Mouse (Mus musculus) liver, postnatal 0 days (tissue): ENCODE results near the gene Fer1l4. TPM values are rescaled to one million over a fixed set of nuclear protein-coding genes. Genes with fewer than 3 reads are reported as not detected.

Experiments
- ATAC-seq: fragments of 200-750 bp; cut with Nextera tagmentation; 2 replicates; pipeline ENCODE4 v1.8.0; 2017; ENCODE audit warnings: mild to moderate bottlenecking, moderate library complexity
- DNase-seq: peaks from one replicate; pipeline ENCODE4 v3.0.0-alpha.2; 2016
- H3K27ac ChIP-seq: fragments of 300-500 bp; sonication (generic); 2 replicates; pipeline ENCODE4 v1.5.1; 2014; ENCODE audit warnings: antibody characterized with exemption, moderate library complexity, mild to moderate bottlenecking, low read depth
- H3K27me3 ChIP-seq: fragments of 300-500 bp; sonication (generic); 2 replicates; pipeline ENCODE4 v1.6.1; 2014; ENCODE audit warnings: low read length, control low read depth, mixed read lengths; ENCODE audit not compliant: insufficient read depth
- H3K36me3 ChIP-seq: fragments of 300-500 bp; sonication (generic); replicated peaks from 2 replicates; pipeline ENCODE4 v1.6.1; 2014; ENCODE audit warnings: mild to moderate bottlenecking, control low read depth, low read length, moderate library complexity, mixed read lengths; ENCODE audit not compliant: insufficient read depth
- H3K4me1 ChIP-seq: fragments of 300-500 bp; sonication (generic); 2 replicates; pipeline ENCODE4 v1.6.1; 2014; ENCODE audit warnings: antibody characterized with exemption, mild to moderate bottlenecking, control low read depth; ENCODE audit not compliant: insufficient read depth
- H3K4me2 ChIP-seq: fragments of 300-500 bp; sonication (generic); 2 replicates; pipeline ENCODE4 v1.6.1; 2014; ENCODE audit warnings: low read depth, mild to moderate bottlenecking, low read length, moderate library complexity, mixed read lengths
- H3K4me3 ChIP-seq: fragments of 300-500 bp; sonication (generic); 2 replicates; pipeline ENCODE4 v1.5.1; 2014; ENCODE audit warnings: low read depth, low read length
- H3K9ac ChIP-seq: fragments of 300-500 bp; sonication (generic); replicated peaks from 2 replicates; pipeline ENCODE4 v1.6.1; 2014; ENCODE audit warnings: mild to moderate bottlenecking, moderate library complexity
- H3K9me3 ChIP-seq: fragments of 300-500 bp; sonication (generic); 2 replicates; pipeline ENCODE4 v1.6.1; 2016; ENCODE audit warnings: mild to moderate bottlenecking, control low read depth, low read length, mixed read lengths
- CTCF ChIP-seq: sonication (generic); IDR thresholded peaks from 2 replicates; pipeline ENCODE4 v1.5.1; 2016; ENCODE audit warnings: antibody characterized with exemption, low read depth
- EP300 ChIP-seq: IDR thresholded peaks from 2 replicates; pipeline ENCODE4 v1.6.1; 2016; ENCODE audit warnings: antibody characterized with exemption, low read depth, mild to moderate bottlenecking
- WGBS: fragments of 180-500 bp; shearing (Covaris S2); extraction: QIAGEN DNeasy Blood & Tissue Kit; methylation state at CpG from one replicate; pipeline ENCODE4 v1.1.7; 2014; ENCODE audit not compliant: insufficient replicate concordance; 5-methylcytosine and 5-hydroxymethylcytosine counted together
- polyA plus RNA-seq: library from polyadenylated mRNA; unstranded; fragments of >200 nt; fragmentation: Nextera tagmentation; extraction: Ambion mirVana; gene quantifications from 2 replicates; pipeline ENCODE4 v1.2.1, GENCODE M21; 2015

Gene Fer1l4
- polyA plus RNA-seq, 1 experiment from 2014 or later = not detected

DNA sequence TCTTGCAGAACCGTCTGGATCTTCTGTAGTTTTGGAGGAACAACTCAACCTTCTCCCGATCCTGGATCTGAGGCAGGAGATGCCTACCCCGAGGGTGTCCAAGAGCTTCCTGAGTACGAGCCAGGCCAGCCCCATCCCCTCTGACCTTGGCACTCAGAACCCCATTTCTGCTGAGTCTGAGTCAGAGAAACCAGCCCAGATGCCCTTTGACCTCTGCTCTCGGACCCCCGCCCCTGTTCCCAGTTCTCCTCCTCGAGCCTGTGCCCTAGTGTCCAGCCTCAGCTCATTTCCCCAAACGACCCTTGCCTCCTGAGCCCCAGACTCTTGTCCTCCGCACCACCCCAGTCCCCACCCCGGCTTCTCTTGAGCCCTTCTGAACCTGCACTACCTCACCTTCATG is 13.4 kb upstream of the Fer1l4 start:
- Histone ChIP-seq H3K4me2 (peak overlapping the region; percentile 100), H3K4me1 (peaks cover 14% of the 10 kb centered on the region), H3K36me3 (no peaks in the 10 kb centered on the region; the same call in 1 of the 2 replicates), H3K27me3 (no peaks in the 10 kb centered on the region), H3K4me3 (peak overlapping the region; percentile 75; the same call in 1 of the 2 replicates), H3K9ac (peak overlapping the region; percentile 71), H3K9me3 (no peaks in the 10 kb centered on the region), H3K27ac (no peak overlapping the region)
- WGBS = 34% methylated on average over 10 of the region's 10 CpGs
- TF ChIP-seq CTCF = no peak
- no peak for TF ChIP-seq EP300
- DNase-seq (no peak), ATAC-seq (no peak)

- ATAC-seq (peak; percentile 86), DNase-seq (peak; percentile 88)
- no peaks in the 10 kb centered on the region; the same call in 1 of the 2 replicates for H3K36me3 ChIP-seq
- peak within 1 kb of the TSS; percentile 100 for H3K4me2 ChIP-seq
- H3K4me1 ChIP-seq = peaks cover 14% of the 10 kb centered on the region
- H3K27me3 ChIP-seq = no peaks in the 10 kb centered on the region
- peak within 1 kb of the TSS; percentile 71 for H3K9ac ChIP-seq
- no peaks in the 10 kb centered on the region for H3K9me3 ChIP-seq
- 2% methylated on average over 72 of the region's 81 CpGs for WGBS
- peak within 1 kb of the TSS; percentile 75 for H3K4me3 ChIP-seq
- H3K27ac ChIP-seq = peak within 1 kb of the TSS; percentile 70
- TF ChIP-seq EP300 = no peak
- no peak for TF ChIP-seq CTCF
These were observed 12.6 kb upstream of the Fer1l4 start, which contains the start of gene Spag4 for GRCm38 (mm10) chr2:156065099-156066041. Spag4 (plus strand) TSS chr2:156065175.

GRCm38 (mm10) chr2:156047929-156048328 is 4.8 kb downstream of the Fer1l4 start:
- TF ChIP-seq CTCF = no peak
- TF ChIP-seq EP300 = no peak
- ATAC-seq (no peak), DNase-seq (no peak)
- Histone ChIP-seq H3K4me2 (no peak overlapping the region), H3K36me3 (no peaks in the 10 kb centered on the region), H3K27me3 (0 out of 2 replicates have a peak, but pooled peaks cover 11% of the 10 kb centered on the region), H3K27ac (no peak overlapping the region), H3K4me3 (no peak overlapping the region), H3K9me3 (no peaks in the 10 kb centered on the region), H3K4me1 (no peaks in the 10 kb centered on the region), H3K9ac (no peak overlapping the region)
- whole genome bisulfite sequencing = 12% methylated on average over 19 of the region's 19 CpGs

- no peaks in the 10 kb centered on the region for H3K9me3 ChIP-seq
- no peaks in the 10 kb centered on the region for H3K4me1 ChIP-seq
- H3K4me3 ChIP-seq = no peak overlapping the region
- ATAC-seq (no peak), DNase-seq (no peak)
- H3K9ac ChIP-seq = no peak overlapping the region
- H3K4me2 ChIP-seq = no peak overlapping the region
- no peak for TF ChIP-seq EP300
- no peak for TF ChIP-seq CTCF
- H3K27me3 ChIP-seq = 0 out of 2 replicates have a peak, but pooled peaks cover 7% of the 10 kb centered on the region
- no peak overlapping the region for H3K27ac ChIP-seq
- H3K36me3 ChIP-seq = no peaks in the 10 kb centered on the region
- WGBS = 64% methylated on average over 8 of the region's 8 CpGs
These were observed 9.8 kb downstream of the Fer1l4 start for GRCm38 (mm10) chr2:156042903-156043302.

GRCm38 (mm10) chr2:156039390-156039789 is 13.4 kb downstream of the Fer1l4 start:
- no peak for DNase-seq
- H3K27me3 ChIP-seq = no peaks in the 10 kb centered on the region
- no peak overlapping the region for H3K27ac ChIP-seq
- no peaks in the 10 kb centered on the region for H3K4me1 ChIP-seq
- 82% methylated on average over 3 of the region's 3 CpGs for whole genome bisulfite sequencing
- H3K4me3 ChIP-seq = no peak overlapping the region
- no peaks in the 10 kb centered on the region for H3K9me3 ChIP-seq
- H3K4me2 ChIP-seq = no peak overlapping the region
- no peak for ATAC-seq
- no peak for TF ChIP-seq EP300
- no peak for TF ChIP-seq CTCF
- no peak overlapping the region for H3K9ac ChIP-seq
- H3K36me3 ChIP-seq = no peaks in the 10 kb centered on the region

DNA sequence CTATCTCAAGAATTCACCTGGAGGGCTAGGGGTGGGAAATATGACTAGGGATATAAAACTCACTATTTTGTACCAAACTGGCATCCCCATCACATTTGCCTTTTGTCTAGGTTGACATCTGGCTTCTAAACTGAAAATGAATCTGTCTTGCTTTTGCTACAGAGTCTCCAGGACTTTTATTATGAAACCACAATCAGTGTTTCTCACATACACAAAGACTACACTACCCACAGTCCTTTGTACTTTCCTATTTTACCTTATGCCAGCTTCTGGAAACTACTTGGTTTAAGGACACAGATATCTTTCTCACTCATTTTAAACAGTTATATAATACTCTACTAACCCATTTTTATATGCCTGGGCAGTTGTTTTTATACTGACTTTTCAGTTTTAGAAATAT is 27.3 kb downstream of the Fer1l4 start:
- TF ChIP-seq EP300 (no peak), CTCF (no peak)
- ATAC-seq (no peak), DNase-seq (no peak)
- no peak overlapping the region for H3K27ac ChIP-seq
- H3K9ac ChIP-seq = no peak overlapping the region
- H3K4me2 ChIP-seq = no peak overlapping the region
- no peaks in the 10 kb centered on the region for H3K27me3 ChIP-seq
- H3K36me3 ChIP-seq = no peaks in the 10 kb centered on the region
- H3K4me3 ChIP-seq = no peak overlapping the region
- H3K9me3 ChIP-seq = no peaks in the 10 kb centered on the region
- H3K4me1 ChIP-seq = 0 out of 2 replicates have a peak, but pooled peaks cover 2% of the 10 kb centered on the region
